ENCODE assay signal across 28 mouse cellular contexts in the genomic region with DNA sequence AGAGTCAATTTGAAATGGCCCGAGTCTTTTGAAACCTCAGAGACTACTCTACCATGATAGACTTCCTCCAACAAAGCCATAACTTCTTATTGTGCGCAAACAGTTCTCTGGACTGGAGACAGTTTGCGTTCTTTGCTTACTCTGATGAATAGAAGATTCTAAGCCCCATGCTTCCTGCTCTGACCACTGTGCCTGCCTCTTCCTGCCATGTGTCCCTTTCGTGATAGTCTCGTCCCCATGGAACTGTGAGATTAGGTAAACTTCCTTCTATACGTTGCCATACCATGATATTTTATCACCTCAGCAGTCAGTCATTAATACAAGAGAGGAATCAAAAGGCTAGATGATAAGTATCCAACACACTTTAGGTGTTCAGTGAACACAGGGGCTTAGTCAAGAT. TPM values are rescaled to one million over a fixed set of nuclear protein-coding genes. Genes with fewer than 3 reads are reported as not detected.
A peak's percentile ranks its signal among the peaks of the same experiment; 100 is the strongest.
DNase-seq lines count a peak whose midpoint lies in the region; ATAC-seq and TF ChIP-seq lines count a peak whose summit lies in the region.
"Had no signal": no experiment of that assay in that cellular context is flagged by ENCODE, and none has a peak within 500 bp of the region (broad histone marks: within the 10 kb centered on the region; RNA-seq: fewer than 3 reads in every experiment).

No protein-coding gene starts in this region.

- no peaks in the 10 kb centered on the region for H3K9me3 ChIP-seq in liver, embryonic 13.5 days (replicated peaks)
- no peaks in the 10 kb centered on the region for H3K9me3 ChIP-seq in liver, embryonic 11.5 days (ENCODE audit: control insufficient read depth, low read length)
- H3K9me3 ChIP-seq in intestine, embryonic 15.5 days, result no peaks in the 10 kb centered on the region
- H3K9me3 ChIP-seq: forebrain, embryonic 10.5 days; heart, embryonic 10.5 days; limb, embryonic 15.5 days had no signal

- WGBS in liver, embryonic 13.5 days (ENCODE audit: insufficient replicate concordance), result 25% methylated on average over 6 of the region's 6 CpGs
- WGBS in liver, embryonic 11.5 days, result 42% methylated on average over 6 of the region's 6 CpGs
- WGBS in small intestine, adult 2 months, result 72% methylated on average over 6 of the region's 6 CpGs
- WGBS in intestine, embryonic 15.5 days, result 82% methylated on average over 6 of the region's 6 CpGs

- TF ChIP-seq POLR2A in small intestine, adult 2 months (IDR thresholded peaks at IDR 0.05; ENCODE audit: low read depth, low read length), result no peak

- no peaks in the 10 kb centered on the region for H3K27me3 ChIP-seq in liver, embryonic 13.5 days
- no peaks in the 10 kb centered on the region for H3K27me3 ChIP-seq in liver, embryonic 11.5 days (replicated peaks; ENCODE audit: control insufficient read depth, insufficient read depth, low read length)
- no peaks in the 10 kb centered on the region for H3K27me3 ChIP-seq in small intestine, adult 2 months (ENCODE audit: control insufficient read depth, insufficient read depth, low read length)
- H3K27me3 ChIP-seq in intestine, embryonic 15.5 days (replicated peaks), result no peaks in the 10 kb centered on the region
- H3K27me3 ChIP-seq: limb, embryonic 15.5 days had no signal

- H3K9ac ChIP-seq in liver, embryonic 13.5 days, result no peak overlapping the region
- H3K9ac ChIP-seq in liver, embryonic 11.5 days (ENCODE audit: low read depth, low read length), result no peak overlapping the region
- H3K9ac ChIP-seq in intestine, embryonic 15.5 days, result no peak overlapping the region
- H3K9ac ChIP-seq: hindbrain, embryonic 14.5 days; limb, embryonic 15.5 days had no signal

- H3K4me1 ChIP-seq in liver, embryonic 13.5 days (replicated peaks), result peaks cover 3% of the 10 kb centered on the region
- no peaks in the 10 kb centered on the region for H3K4me1 ChIP-seq in liver, embryonic 11.5 days (replicated peaks; ENCODE audit: control insufficient read depth, insufficient read depth, low read length)
- H3K4me1 ChIP-seq in brown adipose tissue, adult 24 weeks (ENCODE audit: control insufficient read depth, insufficient read depth, insufficient read length, low read length), result no peaks in the 10 kb centered on the region
- H3K4me1 ChIP-seq in small intestine, adult 2 months (ENCODE audit: control insufficient read depth, insufficient read depth, insufficient read length, low read length), result no peaks in the 10 kb centered on the region
- no peaks in the 10 kb centered on the region for H3K4me1 ChIP-seq in intestine, embryonic 15.5 days (replicated peaks)
- H3K4me1 ChIP-seq: heart, embryonic 10.5 days; limb, embryonic 15.5 days had no signal

- H3K4me3 ChIP-seq in liver, embryonic 13.5 days (replicated peaks), result no peak overlapping the region
- H3K4me3 ChIP-seq in liver, embryonic 11.5 days (ENCODE audit: low read depth, low read length), result no peak overlapping the region
- no peak overlapping the region for H3K4me3 ChIP-seq in brown adipose tissue, adult 24 weeks (ENCODE audit: insufficient read depth, low read depth, low read length)
- H3K4me3 ChIP-seq in small intestine, adult 2 months (ENCODE audit: low read depth, low read length), result no peak overlapping the region
- H3K4me3 ChIP-seq in intestine, embryonic 15.5 days (replicated peaks), result no peak overlapping the region
- H3K4me3 ChIP-seq: forebrain, embryonic 10.5 days; heart, embryonic 10.5 days; left cerebral cortex, adult 2 months; limb, embryonic 15.5 days had no signal

- no peak for DNase-seq in liver, embryonic 13.5 days
- DNase-seq in liver, embryonic 11.5 days (ENCODE audit: low spot score), result no peak
- peak; percentile 4 to 16 for DNase-seq in B cell, adult 2 months
- DNase-seq in right cerebral cortex, postnatal 10 days (ENCODE audit: low spot score in 2 of 2), result no peak
- DNase-seq: adrenal gland, adult 8-10 months; cerebellum, adult 11 months; gastrocnemius, postnatal 36 days; right cerebral cortex, postnatal 4 days had no signal

- peak overlapping the region; percentile 8; the same call in 1 of the 2 replicates for H3K4me2 ChIP-seq in liver, embryonic 13.5 days
- H3K4me2 ChIP-seq in liver, embryonic 11.5 days, result no peak overlapping the region
- H3K4me2 ChIP-seq in intestine, embryonic 15.5 days (replicated peaks), result no peak overlapping the region
- H3K4me2 ChIP-seq: hindbrain, embryonic 14.5 days; limb, embryonic 15.5 days had no signal

- H3K27ac ChIP-seq in liver, embryonic 13.5 days, result no peak overlapping the region
- no peak overlapping the region for H3K27ac ChIP-seq in liver, embryonic 11.5 days (ENCODE audit: low read depth, low read length)
- peak overlapping the region; percentile 8; the same call in 1 of the 2 replicates for H3K27ac ChIP-seq in brown adipose tissue, adult 24 weeks (replicated peaks; ENCODE audit: low read depth, low read length)
- 0 out of 2 replicates have a peak overlapping the region, but pooled peaks have one; percentile 11 for H3K27ac ChIP-seq in small intestine, adult 2 months (ENCODE audit: insufficient read depth, low read depth, low read length)
- H3K27ac ChIP-seq in intestine, embryonic 15.5 days, result no peak overlapping the region
- H3K27ac ChIP-seq: forebrain, embryonic 10.5 days; heart, embryonic 10.5 days; hindbrain, embryonic 14.5 days; kidney, postnatal 0 days; left cerebral cortex, adult 2 months; limb, embryonic 15.5 days had no signal

- TF ChIP-seq CTCF in small intestine, adult 2 months (IDR thresholded peaks at IDR 0.05; ENCODE audit: extremely low read depth, insufficient read length, insufficient replicate concordance, low read depth, low read length), result no peak

- no peaks in the 10 kb centered on the region for H3K36me3 ChIP-seq in liver, embryonic 13.5 days
- H3K36me3 ChIP-seq in liver, embryonic 11.5 days (ENCODE audit: control insufficient read depth, insufficient read depth, low read length), result no peaks in the 10 kb centered on the region
- no peaks in the 10 kb centered on the region for H3K36me3 ChIP-seq in small intestine, adult 2 months (ENCODE audit: control insufficient read depth, insufficient read depth, low read length)
- no peaks in the 10 kb centered on the region for H3K36me3 ChIP-seq in intestine, embryonic 15.5 days
- H3K36me3 ChIP-seq: forebrain, embryonic 10.5 days; heart, embryonic 10.5 days; limb, embryonic 15.5 days had no signal

- ATAC-seq in liver, embryonic 13.5 days (ENCODE audit: low read depth), result no peak
- no peak for ATAC-seq in liver, embryonic 11.5 days (replicated peaks; ENCODE audit: low FRiP score)
- no peak for ATAC-seq in intestine, embryonic 15.5 days

RNA-seq across cellular contexts. Expression of a gene that starts 4.5 kb away (rescaled TPM):
- polyA plus RNA-seq in liver, embryonic 13.5 days (2015; fragmentation: Nextera tagmentation; extraction: Ambion mirVana), result 24.6 and 33.1 TPM in 2 replicates
- 65.1 and 72.9 TPM in 2 replicates for polyA plus RNA-seq in liver, embryonic 11.5 days (2014; fragmentation: Nextera tagmentation; extraction: Ambion mirVana)
- 37.8 and 44.9 TPM in 2 replicates for polyA plus RNA-seq in brown adipose tissue, adult 24 weeks (2012; ENCODE audit: insufficient read depth, insufficient read length, missing spikeins)
- polyA plus RNA-seq in small intestine, adult 2 months (2012; rRNA removed), result 6.5 and 11.3 TPM in 2 replicates
- polyA plus RNA-seq in intestine, embryonic 15.5 days (2015; fragmentation: Nextera tagmentation; extraction: Ambion mirVana), result 75.3 and 89.4 TPM in 2 replicates

RNA-seq across cellular contexts. Expression of a gene that starts 5.1 kb away (rescaled TPM):
- 0.25 and 0.29 TPM in 2 replicates for polyA plus RNA-seq in liver, embryonic 13.5 days (2015; fragmentation: Nextera tagmentation; extraction: Ambion mirVana)
- 0.85 and 0.96 TPM in 2 replicates for polyA plus RNA-seq in liver, embryonic 11.5 days (2014; fragmentation: Nextera tagmentation; extraction: Ambion mirVana)
- not detected in 2 replicates for polyA plus RNA-seq in brown adipose tissue, adult 24 weeks (2012; ENCODE audit: insufficient read depth, insufficient read length, missing spikeins)
- 0.68 TPM in 1 of 2 replicates, not detected in the other for polyA plus RNA-seq in small intestine, adult 2 months (2012; rRNA removed)
- polyA plus RNA-seq in intestine, embryonic 15.5 days (2015; fragmentation: Nextera tagmentation; extraction: Ambion mirVana), result 0.80 and 0.97 TPM in 2 replicates
- polyA plus RNA-seq: activated CD4-positive, CD25-positive, alpha-beta regulatory T cell, adult 4 months; inflammation-experienced regulatory T-cells, adult 6 months; lung, postnatal 0 days had no signal

RNA-seq across cellular contexts. Expression of a gene that starts 27.9 kb away (rescaled TPM):
- polyA plus RNA-seq in liver, embryonic 13.5 days (2015; fragmentation: Nextera tagmentation; extraction: Ambion mirVana), result not detected in 2 replicates
- not detected in 2 replicates for polyA plus RNA-seq in liver, embryonic 11.5 days (2014; fragmentation: Nextera tagmentation; extraction: Ambion mirVana)
- not detected in 2 replicates for polyA plus RNA-seq in brown adipose tissue, adult 24 weeks (2012; ENCODE audit: insufficient read depth, insufficient read length, missing spikeins)
- not detected in 2 replicates for polyA plus RNA-seq in small intestine, adult 2 months (2012; rRNA removed)
- polyA plus RNA-seq in intestine, embryonic 15.5 days (2015; fragmentation: Nextera tagmentation; extraction: Ambion mirVana), result not detected in 2 replicates
- polyA plus RNA-seq: activated CD4-positive, CD25-positive, alpha-beta regulatory T cell, adult 4 months; brain, embryonic 14.5 days; embryonic facial prominence, embryonic 11.5 days; forebrain, embryonic 10.5 days; heart, embryonic 16.5 days; hindbrain, embryonic 14.5 days; inflammation-experienced regulatory T-cells, adult 6 months; kidney, adult 2 months; large intestine, adult 2 months; limb, embryonic 15.5 days; lung, postnatal 0 days; midbrain, postnatal 0 days; neural tube, embryonic 14.5 days; thymus, postnatal 0 days had no signal

RNA-seq across cellular contexts. Expression of a gene that starts 33.2 kb away (rescaled TPM):
- not detected in 2 replicates for polyA plus RNA-seq in liver, embryonic 13.5 days (2015; fragmentation: Nextera tagmentation; extraction: Ambion mirVana)
- polyA plus RNA-seq in liver, embryonic 11.5 days (2014; fragmentation: Nextera tagmentation; extraction: Ambion mirVana), result not detected in 2 replicates
- not detected in 2 replicates for polyA plus RNA-seq in brown adipose tissue, adult 24 weeks (2012; ENCODE audit: insufficient read depth, insufficient read length, missing spikeins)
- polyA plus RNA-seq in small intestine, adult 2 months (2012; rRNA removed), result 0.08 TPM in 2 replicates
- polyA plus RNA-seq in intestine, embryonic 15.5 days (2015; fragmentation: Nextera tagmentation; extraction: Ambion mirVana), result 0.39 and 0.80 TPM in 2 replicates
- polyA plus RNA-seq: brain, embryonic 14.5 days; inflammation-experienced regulatory T-cells, adult 6 months; kidney, adult 2 months; large intestine, adult 2 months; midbrain, postnatal 0 days; neural tube, embryonic 14.5 days had no signal

RNA-seq across cellular contexts. Expression of a gene that starts 35.6 kb away (rescaled TPM):
- not detected in 2 replicates for polyA plus RNA-seq in liver, embryonic 13.5 days (2015; fragmentation: Nextera tagmentation; extraction: Ambion mirVana)
- not detected in 2 replicates for polyA plus RNA-seq in liver, embryonic 11.5 days (2014; fragmentation: Nextera tagmentation; extraction: Ambion mirVana)
- polyA plus RNA-seq in brown adipose tissue, adult 24 weeks (2012; ENCODE audit: insufficient read depth, insufficient read length, missing spikeins), result not detected in 2 replicates
- not detected in 2 replicates for polyA plus RNA-seq in small intestine, adult 2 months (2012; rRNA removed)
- polyA plus RNA-seq in intestine, embryonic 15.5 days (2015; fragmentation: Nextera tagmentation; extraction: Ambion mirVana), result not detected in 2 replicates
- polyA plus RNA-seq: activated CD4-positive, CD25-positive, alpha-beta regulatory T cell, adult 4 months; brain, embryonic 14.5 days; embryonic facial prominence, embryonic 11.5 days; forebrain, embryonic 10.5 days; heart, embryonic 10.5 days; heart, embryonic 16.5 days; hindbrain, embryonic 14.5 days; inflammation-experienced regulatory T-cells, adult 6 months; kidney, adult 2 months; kidney, postnatal 0 days; large intestine, adult 2 months; limb, embryonic 15.5 days; lung, postnatal 0 days; midbrain, postnatal 0 days; neural tube, embryonic 14.5 days; thymus, postnatal 0 days had no signal

Comparison
In these comparisons a context has a peak if more than half of its experiments do, and no peak if none do; other contexts are left out.
1. DNase-seq: peak in B cell, adult 2 months (2 of 2); none in liver, embryonic 13.5 days (single experiment), liver, embryonic 11.5 days (single experiment) and right cerebral cortex, postnatal 10 days (0 of 2).
2. H3K27ac ChIP-seq: peak in brown adipose tissue, adult 24 weeks (single experiment) and small intestine, adult 2 months (single experiment); none in liver, embryonic 13.5 days (single experiment), liver, embryonic 11.5 days (single experiment) and intestine, embryonic 15.5 days (single experiment).